Mouse (Mus musculus): ENCODE results near the gene Nfyc.

Gene Nfyc

GRCm38 (mm10) chr4:120825100-120825553, 6.2 kb downstream of the Nfyc start:
- peak; percentile 99 for DNase-seq

- DNase-seq, result no peak
These were observed 9.0 kb downstream of the Nfyc start for GRCm38 (mm10) chr4:120822191-120822911.

- no peak for DNase-seq
These were observed 11.5 kb downstream of the Nfyc start for GRCm38 (mm10) chr4:120819871-120820270.

GRCm38 (mm10) chr4:120819296-120819695, 12.1 kb downstream of the Nfyc start:
- DNase-seq, result no peak

- no peak for DNase-seq
These were observed 13.4 kb downstream of the Nfyc start for GRCm38 (mm10) chr4:120817951-120818350.

- no peak for DNase-seq
These were observed 14.2 kb downstream of the Nfyc start for GRCm38 (mm10) chr4:120817002-120817774.

GRCm38 (mm10) chr4:120815622-120816334, 15.6 kb downstream of the Nfyc start:
- peak; percentile 79 to 80 for DNase-seq

GRCm38 (mm10) chr4:120815163-120815562, 16.2 kb downstream of the Nfyc start:
- DNase-seq, result no peak

- DNase-seq, result peak; percentile 10 to 33
These were observed 17.2 kb downstream of the Nfyc start for GRCm38 (mm10) chr4:120814171-120814570.

GRCm38 (mm10) chr4:120813762-120814161, 17.6 kb downstream of the Nfyc start:
- DNase-seq, result no peak

GRCm38 (mm10) chr4:120805816-120806215, 25.6 kb downstream of the Nfyc start:
- DNase-seq, result no peak

GRCm38 (mm10) chr4:120801446-120801845, 29.9 kb downstream of the Nfyc start:
- DNase-seq, result peak in 1 of 2 experiments; percentile 43

- peak; percentile 12 to 27 for DNase-seq
These were observed 30.7 kb downstream of the Nfyc start for GRCm38 (mm10) chr4:120800691-120801090.

GRCm38 (mm10) chr4:120799680-120800166, 31.6 kb downstream of the Nfyc start:
- no peak for DNase-seq

GRCm38 (mm10) chr4:120797985-120798725, 33.2 kb downstream of the Nfyc start:
- no peak for DNase-seq

- no peak for DNase-seq
These were observed 34.7 kb downstream of the Nfyc start for GRCm38 (mm10) chr4:120796687-120797086.

- DNase-seq, result no peak
These were observed 35.7 kb downstream of the Nfyc start for GRCm38 (mm10) chr4:120795646-120796045.

- DNase-seq, result no peak
These were observed 38.5 kb downstream of the Nfyc start for GRCm38 (mm10) chr4:120792918-120793317.

GRCm38 (mm10) chr4:120790027-120790426, 41.3 kb downstream of the Nfyc start:
- DNase-seq, result peak in 1 of 2 experiments; percentile 21

- DNase-seq, result no peak
These were observed 75.6 kb downstream of the Nfyc start for GRCm38 (mm10) chr4:120755801-120756200.

GRCm38 (mm10) chr4:120755299-120755698, 76.1 kb downstream of the Nfyc start:
- DNase-seq, result peak; percentile 87 to 95

GRCm38 (mm10) chr4:120749601-120750000, 81.8 kb downstream of the Nfyc start:
- no peak for DNase-seq
